Mouse (Mus musculus) stomach, embryonic 14.5 days (tissue): ENCODE results near the gene Ormdl3. TPM values are rescaled to one million over a fixed set of nuclear protein-coding genes. Genes with fewer than 3 reads are reported as not detected.

Source experiments
- ATAC-seq: fragments of 200-750 bp; cut with Nextera tagmentation; 2 replicates; pipeline ENCODE4 v1.8.0; 2017; ENCODE audit warnings: low read depth, moderate TSS enrichment; ENCODE audit not compliant: insufficient number of reproducible peaks, insufficient read depth, low FRiP score
- H3K27ac ChIP-seq: fragments of 300-500 bp; sonication (generic); 2 replicates; pipeline ENCODE4 v1.5.1; 2014; ENCODE audit warnings: mild to moderate bottlenecking, low read length, moderate library complexity, mixed read lengths
- H3K27me3 ChIP-seq: fragments of 300-500 bp; sonication (generic); 2 replicates; pipeline ENCODE4 v1.6.1; 2014; ENCODE audit warnings: low read length, control low read depth, mixed read lengths; ENCODE audit not compliant: control insufficient read depth, insufficient read depth
- H3K36me3 ChIP-seq: fragments of 300-500 bp; sonication (generic); 2 replicates; pipeline ENCODE4 v1.6.1; 2014; ENCODE audit warnings: mild to moderate bottlenecking, control low read depth, low read length, moderate library complexity, mixed read lengths; ENCODE audit not compliant: control insufficient read depth, insufficient read depth
- H3K4me1 ChIP-seq: fragments of 300-500 bp; sonication (generic); 2 replicates; pipeline ENCODE4 v1.6.1; 2014; ENCODE audit warnings: low read length, control low read depth, mixed read lengths; ENCODE audit not compliant: control insufficient read depth, insufficient read depth
- H3K4me2 ChIP-seq: fragments of 300-500 bp; sonication (generic); replicated peaks from 2 replicates; pipeline ENCODE4 v1.6.1; 2014; ENCODE audit warnings: low read depth, low read length, control low read depth
- H3K4me3 ChIP-seq: fragments of 300-500 bp; sonication (generic); 2 replicates; pipeline ENCODE4 v1.5.1; 2014; ENCODE audit warnings: low read depth, low read length, control low read depth
- H3K9ac ChIP-seq: fragments of 300-500 bp; sonication (generic); replicated peaks from 2 replicates; pipeline ENCODE4 v1.6.1; 2014; ENCODE audit warnings: low read depth, mild to moderate bottlenecking, control low read depth, low read length, moderate library complexity, mixed read lengths
- H3K9me3 ChIP-seq: fragments of 300-500 bp; sonication (generic); 2 replicates; pipeline ENCODE4 v1.6.1; 2016; ENCODE audit warnings: low read depth, low read length, control low read depth; ENCODE audit not compliant: control insufficient read depth
- WGBS: fragments of 180-500 bp; shearing (Covaris S2); extraction: QIAGEN DNeasy Blood & Tissue Kit; methylation state at CpG from one replicate; pipeline ENCODE4 v1.1.7; 2014; 5-methylcytosine and 5-hydroxymethylcytosine counted together
- polyA plus RNA-seq: library from polyadenylated mRNA; unstranded; fragments of >200 nt; fragmentation: Nextera tagmentation; extraction: Ambion mirVana; gene quantifications from 2 replicates; pipeline ENCODE4 v1.2.1, GENCODE M21; 2014

Ormdl3 gene
- polyA plus RNA-seq, 1 experiment from 2014 or later: 9.6 TPM

DNA sequence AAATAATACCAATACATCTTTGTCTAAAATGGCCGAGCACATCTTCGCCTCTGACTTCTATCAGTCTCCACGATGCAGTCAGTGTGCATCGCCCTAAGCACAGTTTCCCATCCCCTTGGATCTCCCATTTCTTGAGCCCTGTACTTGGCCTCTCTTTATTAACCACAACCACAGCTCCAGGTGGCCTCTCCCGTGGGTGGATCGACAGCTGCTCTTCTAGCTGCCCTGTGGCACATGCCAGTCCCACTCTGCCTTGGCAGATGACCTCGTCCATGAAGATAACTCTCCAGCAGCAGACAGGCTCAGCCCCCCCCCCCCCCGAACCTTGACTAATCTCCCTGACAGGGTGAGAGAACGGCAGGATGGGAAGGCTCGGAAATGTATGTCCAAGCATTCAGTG lies 8.3 kb upstream of the Ormdl3 start:
- H3K9ac ChIP-seq: no peak overlapping the region
- no peaks in the 10 kb centered on the region for H3K27me3 ChIP-seq
- 75% methylated on average over 10 of the region's 10 CpGs for WGBS
- H3K27ac ChIP-seq: no peak overlapping the region
- H3K4me2 ChIP-seq: no peak overlapping the region
- no peak for ATAC-seq
- H3K9me3 ChIP-seq: no peaks in the 10 kb centered on the region
- H3K4me3 ChIP-seq: no peak overlapping the region
- H3K4me1 ChIP-seq: peaks cover 11% of the 10 kb centered on the region; the same call in 1 of the 2 replicates
- no peaks in the 10 kb centered on the region for H3K36me3 ChIP-seq

- Histone ChIP-seq H3K36me3 (no peaks in the 10 kb centered on the region), H3K9ac (no peak overlapping the region), H3K4me1 (peaks cover 11% of the 10 kb centered on the region; the same call in 1 of the 2 replicates), H3K27ac (no peak overlapping the region), H3K4me2 (no peak overlapping the region), H3K27me3 (no peaks in the 10 kb centered on the region), H3K9me3 (no peaks in the 10 kb centered on the region), H3K4me3 (no peak overlapping the region)
- 73% methylated on average over 6 of the region's 6 CpGs for WGBS
- no peak for ATAC-seq
Measured at GRCm38 (mm10) chr11:98595021-98595420, 7.9 kb upstream of the Ormdl3 start.

DNA sequence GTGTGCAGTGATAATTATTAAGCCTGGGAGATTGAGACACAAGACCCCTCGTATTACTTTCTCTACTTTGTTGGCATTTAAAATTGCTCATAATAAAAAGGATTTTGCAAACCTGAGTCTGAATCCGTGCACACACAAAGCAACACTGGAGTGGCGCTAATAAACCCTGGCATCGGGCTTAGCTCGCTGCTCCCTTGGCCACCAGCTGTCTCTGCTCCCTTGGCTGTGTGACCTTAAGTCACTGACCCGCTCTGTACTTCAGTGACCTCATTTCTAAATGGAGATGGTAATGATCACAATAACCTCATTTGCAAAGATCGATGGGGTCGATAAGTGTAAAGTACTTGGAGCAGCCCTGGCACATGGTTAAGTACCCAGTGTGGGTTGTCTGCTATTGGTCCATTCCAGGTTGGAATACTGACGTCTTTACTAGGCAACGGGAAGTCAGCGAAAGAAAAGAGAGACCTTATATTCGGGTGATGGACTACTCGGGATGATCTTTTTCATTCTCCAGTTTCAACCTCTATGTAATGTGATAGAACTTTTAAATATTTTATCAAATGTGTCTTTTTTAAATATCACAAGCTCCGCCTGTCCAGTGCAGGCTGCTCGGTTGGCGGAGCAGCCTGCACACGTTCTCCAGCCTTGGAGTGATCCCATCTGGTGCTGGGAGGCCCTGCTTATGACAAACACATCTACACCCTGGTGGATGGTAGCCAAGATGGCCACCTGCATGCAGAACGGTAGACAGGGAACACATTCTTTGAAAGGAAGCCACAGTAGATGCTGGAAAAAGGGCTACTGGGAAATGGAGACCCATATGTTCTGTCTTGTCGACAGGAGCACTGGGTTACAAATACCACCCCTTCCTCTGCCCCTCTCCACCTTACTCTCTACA lies 3.6 kb upstream of the Ormdl3 start:
- WGBS: 52% methylated on average over 19 of the region's 19 CpGs

DNA sequence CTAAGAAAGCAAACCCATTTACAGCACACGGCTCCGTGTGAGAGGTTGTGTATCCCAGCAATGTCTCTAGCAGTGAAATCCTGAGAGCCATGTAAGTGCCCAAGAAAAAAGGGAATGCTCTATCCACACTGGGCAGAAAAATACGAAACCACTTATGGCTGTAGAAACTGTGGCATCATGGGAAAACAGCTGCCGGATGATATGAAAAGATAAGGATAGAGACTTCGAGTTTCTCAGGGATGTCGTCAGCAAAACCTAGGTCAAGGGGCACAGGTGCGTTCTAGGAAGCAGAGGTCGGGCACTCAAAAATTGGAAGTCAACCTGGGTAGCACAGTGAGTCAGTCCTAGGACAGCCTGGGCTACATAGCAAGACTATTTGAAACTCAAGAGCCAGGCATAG lies 2.1 kb upstream of the Ormdl3 start:
- Histone ChIP-seq H3K4me2 (no peak overlapping the region), H3K4me3 (no peak overlapping the region), H3K4me1 (peaks cover 36% of the 10 kb centered on the region), H3K9me3 (no peaks in the 10 kb centered on the region), H3K27ac (0 out of 2 replicates have a peak overlapping the region, but pooled peaks have one; percentile 36), H3K9ac (no peak overlapping the region), H3K36me3 (no peaks in the 10 kb centered on the region), H3K27me3 (no peaks in the 10 kb centered on the region)
- no peak for ATAC-seq
- WGBS: 81% methylated on average over 8 of the region's 8 CpGs

More for the DNA sequence above, 3.6 kb upstream of the Ormdl3 start:
- Histone ChIP-seq H3K4me1 (peaks cover 32% of the 10 kb centered on the region), H3K9me3 (no peaks in the 10 kb centered on the region), H3K36me3 (no peaks in the 10 kb centered on the region), H3K4me3 (no peak overlapping the region), H3K9ac (no peak overlapping the region), H3K27ac (no peak overlapping the region), H3K4me2 (no peak overlapping the region), H3K27me3 (no peaks in the 10 kb centered on the region)
- no peak for ATAC-seq

GRCm38 (mm10) chr11:98588833-98589281 lies 1.7 kb upstream of the Ormdl3 start:
- Histone ChIP-seq H3K27ac (peak overlapping the region; percentile 36; the same call in 1 of the 2 replicates), H3K4me3 (no peak overlapping the region), H3K27me3 (no peaks in the 10 kb centered on the region), H3K36me3 (no peaks in the 10 kb centered on the region), H3K9me3 (no peaks in the 10 kb centered on the region), H3K4me1 (peaks cover 36% of the 10 kb centered on the region), H3K9ac (no peak overlapping the region), H3K4me2 (peak overlapping the region; percentile 92)
- 60% methylated on average over 6 of the region's 6 CpGs for WGBS
- no peak for ATAC-seq

GRCm38 (mm10) chr11:98587684-98588546 lies 747 bp upstream of the Ormdl3 start:
- H3K4me1 ChIP-seq: peaks cover 36% of the 10 kb centered on the region
- peak overlapping the region; percentile 92 for H3K4me2 ChIP-seq
- peak overlapping the region; percentile 62 for H3K4me3 ChIP-seq
- ATAC-seq: peak; percentile 64
- 0 out of 2 replicates have a peak overlapping the region, but pooled peaks have one; percentile 60 for H3K9ac ChIP-seq
- peaks cover 2% of the 10 kb centered on the region; the same call in 1 of the 2 replicates for H3K36me3 ChIP-seq
- H3K9me3 ChIP-seq: no peaks in the 10 kb centered on the region
- H3K27me3 ChIP-seq: no peaks in the 10 kb centered on the region
- WGBS: 6% methylated on average over 20 of the region's 20 CpGs
- peak overlapping the region; percentile 80 for H3K27ac ChIP-seq

DNA sequence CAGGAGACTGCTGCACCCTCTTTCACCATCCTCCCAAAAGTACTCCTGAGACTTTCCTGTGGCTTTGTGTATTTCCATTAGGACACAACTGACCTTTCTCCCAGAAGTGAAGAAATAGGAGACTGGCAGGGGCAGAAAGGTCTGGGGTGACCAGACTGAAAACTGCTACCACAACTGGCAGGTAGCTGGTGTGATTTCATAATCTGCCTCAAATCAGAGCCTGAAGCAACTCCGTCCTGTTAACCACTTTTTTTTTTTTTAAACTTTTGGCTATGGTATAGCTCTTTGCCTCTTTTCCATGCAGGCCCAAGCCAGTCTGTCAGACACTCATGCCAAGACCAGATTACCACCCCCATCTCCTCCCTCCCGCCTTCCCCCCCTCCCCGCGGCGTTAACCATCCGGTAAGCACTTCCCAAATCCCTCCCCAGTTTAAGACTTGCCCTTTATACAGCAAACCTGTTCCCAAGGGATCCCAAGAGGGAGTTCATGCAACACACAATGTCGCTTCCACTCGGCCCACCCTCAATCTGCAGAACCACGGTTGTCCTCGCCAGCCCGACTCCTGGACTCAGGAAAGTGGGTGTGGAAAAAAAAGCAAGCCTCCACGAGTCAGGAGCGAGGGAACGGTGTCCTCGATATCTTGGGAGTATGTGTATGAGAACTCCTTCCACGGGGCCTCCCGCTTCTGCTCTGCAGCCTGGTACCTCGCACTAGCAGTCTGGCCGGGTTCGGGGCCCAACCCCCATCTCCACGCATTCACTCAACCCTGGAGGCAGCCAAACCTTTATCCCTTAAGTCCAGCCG lies 879 bp downstream of the Ormdl3 start:
- no peaks in the 10 kb centered on the region for H3K27me3 ChIP-seq
- peak overlapping the region; percentile 81 for H3K27ac ChIP-seq
- H3K4me1 ChIP-seq: peaks cover 30% of the 10 kb centered on the region
- H3K36me3 ChIP-seq: peaks cover 15% of the 10 kb centered on the region
- H3K9ac ChIP-seq: peak overlapping the region; percentile 60
- WGBS: 2% methylated on average over 22 of the region's 22 CpGs
- ATAC-seq: peak; percentile 28
- H3K9me3 ChIP-seq: no peaks in the 10 kb centered on the region
- H3K4me3 ChIP-seq: peak overlapping the region; percentile 62
- peak overlapping the region; percentile 92 for H3K4me2 ChIP-seq
